Mouse (Mus musculus) layer of hippocampus, postnatal 10 days (tissue): ENCODE measurements around the gene Llgl2. TPM values are rescaled to one million over a fixed set of nuclear protein-coding genes. Genes with fewer than 3 reads are reported as not detected.
A peak's percentile ranks its signal among the peaks of the same experiment; 100 is the strongest.

Experiments
- DNase-seq, 2 experiments: peaks; one replicate each; pipeline ENCODE4 v3.0.0; 2021; ENCODE audit warnings: low spot score in 2 of 2
- total RNA-seq, 2 experiments: library from RNA; stranded (reverse); gene quantifications; 2 replicates each; pipeline ENCODE4 v1.2.3; 2021

Llgl2 gene
- total RNA-seq, 2 experiments from 2014 or later: 0.73 to 1.0 TPM

GRCm38 (mm10) chr11:115808696-115809310 is 15.0 kb upstream of the Llgl2 start:
- DNase-seq: peak in 1 of 2 experiments; percentile 49

DNA sequence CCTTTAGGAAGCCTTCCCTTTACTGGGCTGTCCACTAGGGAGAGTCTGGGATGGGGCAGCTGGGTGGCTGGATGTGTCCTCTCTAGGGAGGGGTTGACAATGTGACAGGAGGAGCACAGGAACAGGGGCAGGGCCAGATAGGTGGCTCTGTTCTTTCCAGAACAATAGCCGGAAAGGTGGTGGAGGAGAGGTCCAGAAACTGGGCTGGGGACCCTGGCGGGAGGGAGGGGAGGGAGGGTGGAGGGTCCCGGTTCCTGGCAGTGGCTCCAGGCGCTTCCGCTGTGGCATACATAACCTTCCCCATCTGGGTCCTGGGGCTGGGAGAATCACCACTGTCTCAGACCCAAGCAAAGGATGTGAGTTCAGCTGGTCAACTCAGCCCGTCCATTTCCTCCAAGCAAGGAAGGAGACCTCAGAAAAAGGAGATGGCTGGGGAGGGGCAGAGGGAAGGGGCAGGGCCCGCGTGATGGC is 14.5 kb upstream of the Llgl2 start:
- DNase-seq: no peak

- DNase-seq: no peak
Observed at GRCm38 (mm10) chr11:115810377-115810776, 13.5 kb upstream of the Llgl2 start.

DNA sequence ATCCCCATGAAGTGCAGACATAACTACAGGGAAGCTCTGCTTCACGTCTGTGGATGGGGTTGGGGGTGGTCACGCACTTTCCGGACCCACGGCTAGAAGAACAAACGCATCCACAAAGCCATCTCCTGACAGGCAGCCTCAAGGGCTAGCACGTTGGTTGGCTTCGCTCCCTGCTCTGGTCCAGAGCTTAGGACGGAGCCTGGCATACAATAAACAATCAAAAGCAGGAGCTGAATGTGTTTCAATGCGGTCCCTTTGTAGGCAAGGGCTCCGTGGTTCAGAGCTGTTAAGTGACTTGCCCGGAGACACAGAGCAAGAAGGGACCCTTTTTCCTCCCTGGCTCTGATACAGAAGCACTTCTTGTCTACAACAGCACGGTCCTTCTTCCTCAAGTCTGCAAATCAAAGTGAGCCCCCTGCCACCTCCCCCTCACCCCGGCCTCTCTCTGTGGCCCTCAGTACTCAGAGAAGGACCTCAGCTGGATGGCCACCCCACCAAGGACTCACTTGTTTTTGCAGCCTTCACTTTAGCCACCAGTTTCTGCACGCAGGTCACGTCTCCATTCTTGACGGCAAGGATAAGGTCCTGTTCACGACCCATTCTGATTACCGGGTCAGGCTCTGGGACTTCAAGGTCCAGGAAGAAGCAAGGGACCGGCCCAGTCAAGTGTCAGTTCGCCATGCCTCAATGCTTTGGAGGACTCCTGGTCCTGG is 12.3 kb upstream of the Llgl2 start:
- no peak for DNase-seq

GRCm38 (mm10) chr11:115812095-115812494 is 11.8 kb upstream of the Llgl2 start:
- DNase-seq: peak in 1 of 2 experiments; percentile 38

DNA sequence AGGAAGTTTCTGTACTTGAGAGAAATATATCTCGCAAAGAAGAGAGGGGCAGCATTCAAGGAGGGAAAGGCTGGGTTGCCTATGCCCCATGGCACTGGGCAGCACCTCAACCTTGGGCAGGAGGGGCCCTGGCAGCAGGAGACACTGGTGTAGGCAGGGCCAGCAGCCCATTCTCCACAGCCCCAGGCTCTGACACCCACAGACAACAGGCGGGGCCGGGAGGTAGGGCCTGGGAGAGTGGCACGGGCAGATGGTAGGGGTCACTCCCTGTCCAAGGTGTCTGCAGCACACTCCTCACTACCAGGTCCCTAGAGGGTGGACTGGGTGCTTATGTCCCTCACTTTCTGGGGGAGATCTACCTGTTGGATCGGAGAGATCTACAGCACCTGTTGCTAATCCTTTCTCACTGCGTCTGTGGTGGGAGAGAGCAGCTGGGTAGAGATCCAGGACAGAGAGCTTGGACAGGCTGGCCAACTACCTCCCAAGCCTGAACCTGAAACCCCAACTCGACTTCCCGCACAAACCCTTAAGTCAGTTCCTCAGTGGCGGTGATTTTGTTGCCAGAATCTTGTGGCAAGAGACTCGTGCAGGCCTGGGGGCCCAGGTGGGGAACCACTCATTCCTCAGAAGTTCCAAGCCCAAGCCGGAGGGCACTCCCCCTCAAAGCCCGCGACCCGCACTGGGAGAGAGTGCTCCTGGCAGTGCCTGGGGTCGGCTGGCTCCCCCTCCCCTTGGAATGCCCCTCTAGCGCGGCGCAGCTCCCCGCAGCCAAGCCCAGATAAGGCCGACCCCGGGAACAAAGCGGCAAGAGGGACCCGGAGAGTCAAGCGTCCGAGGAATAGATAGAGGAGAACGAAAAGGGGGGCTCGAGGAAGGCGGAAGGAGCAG is 11.1 kb upstream of the Llgl2 start:
- DNase-seq: peak in 1 of 2 experiments; percentile 47

GRCm38 (mm10) chr11:115813507-115814296 is 10.1 kb upstream of the Llgl2 start, which contains the start of gene Caskin2:
Gene Caskin2 (minus strand): TSS chr11:115813639.
- DNase-seq: peak; percentile 96 to 97

DNA sequence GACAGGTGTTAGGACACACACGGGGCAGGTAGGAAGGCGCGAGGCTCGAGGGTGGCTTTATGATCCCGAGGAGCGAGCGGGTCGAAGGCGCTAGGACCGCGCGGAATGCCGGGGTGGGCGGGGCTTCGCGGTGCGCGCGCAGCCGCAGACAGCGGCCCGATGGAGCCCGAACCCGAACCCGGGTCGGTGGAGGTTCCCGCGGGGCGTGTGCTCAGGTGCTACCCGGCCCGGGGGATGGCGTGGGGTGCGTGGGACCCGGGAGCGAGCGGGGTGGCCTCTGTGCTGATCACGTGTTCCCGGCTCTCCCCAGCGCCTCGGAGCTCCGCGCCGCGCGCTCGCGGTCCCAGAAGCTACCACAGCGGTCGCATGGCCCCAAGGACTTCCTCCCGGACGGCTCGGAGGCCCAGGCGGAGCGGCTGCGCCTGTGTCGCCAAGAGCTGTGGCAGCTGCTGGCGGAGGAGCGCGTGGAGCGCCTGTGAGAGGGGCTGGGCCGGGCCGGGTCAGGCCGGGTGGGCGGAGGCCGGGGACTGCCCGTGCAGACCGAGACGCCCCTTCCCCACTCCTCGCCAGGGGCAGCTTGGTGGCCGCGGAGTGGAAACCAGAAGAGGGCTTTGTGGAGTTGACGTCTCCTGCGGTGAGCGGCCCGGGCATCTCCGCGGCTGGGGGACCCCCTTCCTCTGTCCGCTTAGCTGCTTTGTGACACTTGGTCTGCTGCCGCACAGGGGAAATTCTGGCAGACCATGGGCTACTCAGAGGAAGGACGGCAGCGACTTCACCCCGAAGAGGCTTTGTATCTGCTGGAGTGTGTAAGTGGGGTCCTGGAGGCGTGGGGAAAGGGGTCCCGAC is 9.0 kb upstream of the Llgl2 start, which contains the start of gene Tsen54:
TSS of gene Tsen54 (plus strand) at position 120 of the 846 bp plus-strand sequence.
- peak; percentile 87 to 91 for DNase-seq

DNA sequence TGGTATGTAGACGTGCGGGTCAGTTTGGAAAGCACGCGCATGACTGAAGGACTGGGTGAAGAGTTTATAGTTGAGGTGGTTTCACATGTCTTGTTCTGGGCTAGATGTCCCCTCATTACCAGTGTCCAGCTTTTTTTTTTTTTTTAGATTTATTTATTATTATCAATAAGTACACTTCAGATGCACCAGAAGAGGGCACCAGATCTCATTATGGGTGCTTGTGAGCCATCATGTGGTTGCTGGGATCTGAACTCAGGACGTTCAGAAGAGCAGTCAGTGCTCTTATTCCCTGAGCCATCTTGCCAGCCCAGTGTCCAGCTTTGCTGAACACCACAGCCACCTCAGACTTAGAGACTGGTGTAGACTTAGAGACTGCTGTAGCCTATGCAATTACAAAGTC is 6.5 kb upstream of the Llgl2 start:
- DNase-seq: no peak

DNA sequence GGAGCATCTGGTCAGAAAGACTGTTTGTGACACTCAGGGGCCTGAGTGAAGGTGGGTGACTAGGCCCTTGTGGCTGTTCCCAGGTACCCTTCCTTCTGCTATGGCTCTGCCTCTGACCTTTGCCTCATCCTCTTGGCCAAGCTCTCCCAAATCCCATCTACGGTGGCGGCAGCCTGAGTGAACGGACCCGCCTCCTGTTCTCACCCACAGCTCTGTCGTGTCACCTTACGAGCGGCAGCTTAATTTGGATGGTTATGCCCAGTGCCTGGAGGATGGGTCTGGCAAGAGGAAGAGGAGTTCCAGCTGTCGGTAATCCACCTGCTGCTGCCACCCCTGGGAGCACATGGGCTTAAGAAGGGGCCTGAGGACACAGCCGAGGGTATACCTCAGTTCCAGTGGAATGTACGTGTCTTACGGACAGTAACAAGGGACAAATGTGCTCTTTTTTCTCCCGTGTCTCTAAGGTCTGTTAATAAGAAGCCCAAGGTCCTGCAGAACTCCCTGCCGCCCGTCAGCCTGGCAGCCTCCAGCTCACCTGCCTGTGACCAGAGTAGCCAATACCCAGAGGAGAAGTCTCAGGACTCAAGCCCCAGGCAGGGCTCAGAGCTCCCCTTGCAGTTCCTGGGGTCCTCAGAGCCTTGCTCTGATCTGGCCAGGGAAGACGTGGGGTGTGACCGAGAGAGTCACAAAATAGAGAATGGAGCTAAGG is 3.8 kb upstream of the Llgl2 start:
- DNase-seq: no peak

GRCm38 (mm10) chr11:115821001-115821400 is 2.8 kb upstream of the Llgl2 start:
- no peak for DNase-seq

GRCm38 (mm10) chr11:115824813-115825212 is 964 bp downstream of the Llgl2 start:
- DNase-seq: no peak

DNA sequence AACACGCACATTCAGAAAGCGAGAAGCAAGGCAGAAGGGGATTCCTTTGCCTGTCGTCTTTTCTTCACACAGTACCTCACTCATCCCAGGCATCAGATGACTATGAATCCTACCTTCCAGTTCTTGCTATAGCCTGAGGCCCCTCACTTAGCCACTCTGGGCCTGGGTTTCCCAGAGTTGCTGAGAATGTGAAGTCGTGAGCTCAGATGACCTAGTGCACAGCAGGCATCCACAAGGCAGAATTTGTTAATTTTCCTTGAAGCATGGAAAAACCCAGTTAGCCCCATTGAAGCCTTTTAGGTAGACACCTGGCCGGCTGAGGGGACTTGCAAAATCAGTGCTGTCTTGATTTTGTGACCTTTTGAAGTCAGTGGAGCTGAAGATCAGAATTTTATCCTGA is 2.6 kb downstream of the Llgl2 start:
- no peak for DNase-seq

DNA sequence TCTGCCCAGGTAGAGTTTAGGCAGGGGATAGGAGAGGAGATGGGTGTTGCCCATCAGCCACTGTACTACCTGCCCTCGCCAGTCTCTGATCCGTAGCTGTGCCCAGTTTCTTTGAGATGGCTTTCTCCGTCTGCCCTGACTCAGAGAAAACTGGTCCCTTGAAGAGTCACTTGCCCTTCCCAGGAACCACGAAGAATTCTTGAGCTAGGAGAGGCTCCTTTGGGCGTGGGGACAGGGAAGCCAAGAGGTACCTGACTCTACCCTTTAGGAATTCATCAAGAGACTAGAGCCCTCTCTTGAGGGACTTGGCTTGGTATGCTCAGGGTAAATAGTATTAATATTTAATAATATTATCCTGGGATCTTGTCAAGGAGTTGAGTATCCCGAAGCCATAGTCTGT is 3.8 kb downstream of the Llgl2 start:
- no peak for DNase-seq

GRCm38 (mm10) chr11:115829036-115829435 is 5.2 kb downstream of the Llgl2 start:
- DNase-seq: no peak

GRCm38 (mm10) chr11:115830550-115831325 is 6.9 kb downstream of the Llgl2 start:
- no peak for DNase-seq

- DNase-seq: no peak
Observed at GRCm38 (mm10) chr11:115831518-115831917, 7.7 kb downstream of the Llgl2 start.

DNA sequence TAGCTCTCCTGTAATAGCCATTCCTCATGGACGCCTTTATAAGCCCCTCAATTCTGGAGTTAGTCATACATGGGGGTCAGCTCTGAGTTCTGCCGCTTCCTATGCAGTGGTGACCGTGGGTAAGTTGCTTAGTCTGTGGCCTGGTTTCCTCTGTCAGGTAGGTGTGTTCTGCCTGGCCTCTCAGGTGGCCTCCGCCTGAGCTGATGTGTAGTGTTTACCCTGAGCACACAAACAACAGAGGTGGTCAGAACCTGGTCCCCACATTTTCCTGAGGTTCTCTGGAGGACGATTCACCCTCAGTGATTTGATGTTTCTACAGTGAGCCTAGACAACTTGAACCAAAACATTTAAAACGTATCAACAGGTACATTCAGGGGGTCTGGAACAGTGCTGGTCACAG is 8.2 kb downstream of the Llgl2 start:
- no peak for DNase-seq
